Mouse (Mus musculus) CH12.LX (cell line): ENCODE measurements around the gene Asb17.

ENCODE experiments used
- BHLHE40 ChIP-seq: IDR thresholded peaks from 2 replicates; pipeline ENCODE4 v1.6.1; 2011; ENCODE audit warnings: mild to moderate bottlenecking, low read depth, low read length, improper control_type of control experiment
- CHD1 ChIP-seq: IDR thresholded peaks from 2 replicates; pipeline ENCODE4 v1.6.1; 2012; ENCODE audit warnings: low read depth, low read length, improper control_type of control experiment, inconsistent platforms
- CHD2 ChIP-seq: IDR thresholded peaks from 2 replicates; pipeline ENCODE4 v1.6.1; 2011; ENCODE audit warnings: low read length, improper control_type of control experiment
- CTCF ChIP-seq, 2 experiments: IDR thresholded peaks in 1 of 2; conservative IDR thresholded peaks in 1 of 2; 2 replicates each; pipeline ENCODE4 v1.5.1; 2011 to 2012; ENCODE audit warnings: low read depth in 2 of 2, low read length in 2 of 2, improper control_type of control experiment in 1 of 2, inconsistent platforms in 1 of 2, mild to moderate bottlenecking in 1 of 2, moderate library complexity in 1 of 2
- ELF1 ChIP-seq: IDR thresholded peaks from 2 replicates; pipeline ENCODE4 v1.6.1; 2014; ENCODE audit warnings: low read depth, mild to moderate bottlenecking, inconsistent platforms, low read length, improper control_type of control experiment
- EP300 ChIP-seq: IDR thresholded peaks from 2 replicates; pipeline ENCODE4 v1.6.1; 2011; ENCODE audit warnings: low read length, improper control_type of control experiment
- NRF1 ChIP-seq: IDR thresholded peaks from 2 replicates; pipeline ENCODE4 v1.6.1; 2014; ENCODE audit warnings: low read depth, mild to moderate bottlenecking, inconsistent platforms, low read length, improper control_type of control experiment, moderate library complexity
- POLR2A ChIP-seq: IDR thresholded peaks from 2 replicates; pipeline ENCODE4 v1.6.1; 2011; ENCODE audit warnings: low read depth, mild to moderate bottlenecking, improper control_type of control experiment, low read length
- TBP ChIP-seq: conservative IDR thresholded peaks from 2 replicates; pipeline ENCODE4 v1.6.1; 2011; ENCODE audit warnings: low read depth, low read length, improper control_type of control experiment
- UBTF ChIP-seq: IDR thresholded peaks from 2 replicates; pipeline ENCODE4 v1.6.1; 2012; ENCODE audit warnings: low read depth, mild to moderate bottlenecking, inconsistent platforms, low read length, improper control_type of control experiment, moderate library complexity
- ZMIZ1 ChIP-seq: IDR thresholded peaks from 2 replicates; pipeline ENCODE4 v1.6.1; 2012; ENCODE audit warnings: low read depth, mild to moderate bottlenecking, inconsistent platforms, low read length, improper control_type of control experiment

DNA sequence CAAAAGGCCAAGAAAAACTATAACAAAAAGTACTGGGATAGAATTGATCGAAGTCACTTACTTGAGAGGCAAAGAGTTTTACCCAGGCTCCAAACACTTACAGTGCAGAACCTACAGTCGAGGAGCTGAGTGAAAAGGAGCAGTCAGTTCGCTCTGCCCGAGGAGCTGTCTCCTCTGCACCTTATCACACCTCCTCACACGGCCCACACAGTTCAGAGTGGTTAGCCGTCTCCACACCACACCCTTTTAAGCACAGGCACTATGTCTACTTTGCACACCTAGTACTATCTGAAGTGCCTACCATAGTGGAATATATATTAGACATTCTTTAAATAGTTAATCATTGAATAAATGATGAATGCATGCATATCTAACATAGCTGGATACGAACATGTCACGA, 8.3 kb downstream of the Asb17 start:
- TF ChIP-seq CTCF (conservative IDR thresholded peaks at IDR 0.05 in 1 of 2, IDR thresholded peaks at IDR 0.05 in 1 of 2; ENCODE audit: low read depth in 2 of 2, low read length in 2 of 2), result no peak
- no peak for TF ChIP-seq POLR2A
- no peak for TF ChIP-seq CHD1
- no peak for TF ChIP-seq ZMIZ1
- no peak for TF ChIP-seq BHLHE40
- no peak for TF ChIP-seq TBP
- TF ChIP-seq UBTF, result no peak
- TF ChIP-seq CHD2, result no peak
- TF ChIP-seq EP300, result no peak
- TF ChIP-seq NRF1, result no peak
- no peak for TF ChIP-seq ELF1
